In the genomic region with DNA sequence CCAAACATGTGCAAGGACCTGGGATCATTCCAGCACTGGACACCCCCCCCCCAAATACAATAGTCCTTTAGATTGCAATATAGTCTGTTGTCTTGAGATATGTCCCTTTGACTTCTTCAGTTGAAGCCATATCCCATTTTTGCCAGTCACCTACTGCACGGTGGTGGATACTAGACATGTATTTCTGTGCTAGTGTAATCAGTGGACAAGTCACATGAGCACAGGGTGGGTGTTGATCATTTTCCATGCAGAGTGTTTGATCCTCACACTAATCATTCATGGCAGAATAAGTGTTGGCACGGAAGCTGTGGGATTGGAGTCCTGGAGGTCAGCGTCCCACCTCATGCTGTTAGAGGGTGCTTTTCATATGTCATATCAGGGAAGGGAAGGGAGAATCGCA, we compare ENCODE assay signal across 25 mouse cellular contexts. TPM values are rescaled to one million over a fixed set of nuclear protein-coding genes. Genes with fewer than 3 reads are reported as not detected.
DNase-seq lines count a peak whose midpoint lies in the region; ATAC-seq lines count a peak whose summit lies in the region.
"Had no signal": no experiment of that assay in that cellular context is flagged by ENCODE, and none has a peak within 500 bp of the region (broad histone marks: within the 10 kb centered on the region; RNA-seq: fewer than 3 reads in every experiment).

No protein-coding gene starts in this region.

- H3K27me3 ChIP-seq in forebrain, embryonic 11.5 days (ENCODE audit: control insufficient read depth, insufficient read depth, low read length): no peaks in the 10 kb centered on the region
- no peaks in the 10 kb centered on the region for H3K27me3 ChIP-seq in forebrain, embryonic 13.5 days
- no peaks in the 10 kb centered on the region for H3K27me3 ChIP-seq in hindbrain, embryonic 11.5 days (ENCODE audit: control insufficient read depth, insufficient read depth, low read length)
- H3K27me3 ChIP-seq in hindbrain, embryonic 10.5 days (ENCODE audit: insufficient read depth, poor library complexity, severe bottlenecking): no peaks in the 10 kb centered on the region
- no peaks in the 10 kb centered on the region for H3K27me3 ChIP-seq in midbrain, embryonic 13.5 days
- no peaks in the 10 kb centered on the region for H3K27me3 ChIP-seq in midbrain, embryonic 14.5 days (ENCODE audit: control insufficient read depth, insufficient read depth, low read length)
- H3K27me3 ChIP-seq in hindbrain, embryonic 14.5 days (ENCODE audit: control insufficient read depth, insufficient read depth, low read length): no peaks in the 10 kb centered on the region
- H3K27me3 ChIP-seq: CH12.LX; embryonic facial prominence, embryonic 15.5 days; heart, embryonic 12.5 days; limb, embryonic 13.5 days; lung, embryonic 15.5 days had no signal

- DNase-seq in forebrain, embryonic 11.5 days (ENCODE audit: low spot score): no peak
- DNase-seq in hindbrain, embryonic 11.5 days (ENCODE audit: low spot score): no peak
- no peak for DNase-seq in hindbrain, embryonic 10.5 days (ENCODE audit: low spot score)
- no peak for DNase-seq in midbrain, embryonic 14.5 days
- DNase-seq in hindbrain, embryonic 14.5 days (ENCODE audit: low spot score): no peak
- no peak for DNase-seq in T-cell, adult 2 months (ENCODE audit: low spot score)
- DNase-seq: adrenal gland, adult 8-10 months; gastrocnemius, postnatal 36 days had no signal

- no peak overlapping the region for H3K4me2 ChIP-seq in forebrain, embryonic 11.5 days (ENCODE audit: low read depth, low read length, severe bottlenecking)
- H3K4me2 ChIP-seq in forebrain, embryonic 13.5 days: no peak overlapping the region
- no peak overlapping the region for H3K4me2 ChIP-seq in hindbrain, embryonic 11.5 days (replicated peaks; ENCODE audit: low read depth, low read length)
- H3K4me2 ChIP-seq in midbrain, embryonic 13.5 days (replicated peaks): no peak overlapping the region
- no peak overlapping the region for H3K4me2 ChIP-seq in midbrain, embryonic 14.5 days (ENCODE audit: low read length)
- no peak overlapping the region for H3K4me2 ChIP-seq in hindbrain, embryonic 14.5 days (replicated peaks)
- H3K4me2 ChIP-seq: embryonic facial prominence, embryonic 15.5 days; heart, embryonic 12.5 days; limb, embryonic 13.5 days; liver, embryonic 11.5 days; lung, embryonic 15.5 days; midbrain, embryonic 12.5 days had no signal

- no peak overlapping the region for H3K9ac ChIP-seq in forebrain, embryonic 11.5 days (ENCODE audit: low read length)
- no peak overlapping the region for H3K9ac ChIP-seq in forebrain, embryonic 13.5 days
- H3K9ac ChIP-seq in hindbrain, embryonic 11.5 days (ENCODE audit: low read depth, low read length): no peak overlapping the region
- H3K9ac ChIP-seq in midbrain, embryonic 13.5 days (replicated peaks): no peak overlapping the region
- H3K9ac ChIP-seq in midbrain, embryonic 14.5 days (replicated peaks; ENCODE audit: low read length): no peak overlapping the region
- H3K9ac ChIP-seq in hindbrain, embryonic 14.5 days: no peak overlapping the region
- H3K9ac ChIP-seq: embryonic facial prominence, embryonic 15.5 days; heart, embryonic 12.5 days; limb, embryonic 13.5 days; lung, embryonic 15.5 days; midbrain, embryonic 12.5 days had no signal

- H3K4me3 ChIP-seq in forebrain, embryonic 11.5 days (ENCODE audit: low read depth, low read length): no peak overlapping the region
- H3K4me3 ChIP-seq in forebrain, embryonic 13.5 days: no peak overlapping the region
- no peak overlapping the region for H3K4me3 ChIP-seq in hindbrain, embryonic 11.5 days (ENCODE audit: low read depth, low read length)
- H3K4me3 ChIP-seq in hindbrain, embryonic 10.5 days: no peak overlapping the region
- H3K4me3 ChIP-seq in midbrain, embryonic 13.5 days (replicated peaks): no peak overlapping the region
- no peak overlapping the region for H3K4me3 ChIP-seq in midbrain, embryonic 14.5 days (replicated peaks; ENCODE audit: low read depth, low read length)
- H3K4me3 ChIP-seq in hindbrain, embryonic 14.5 days (replicated peaks; ENCODE audit: low read length): no peak overlapping the region
- H3K4me3 ChIP-seq: embryonic facial prominence, embryonic 10.5 days; embryonic facial prominence, embryonic 15.5 days; heart, embryonic 12.5 days; layer of hippocampus, adult 2 months; left cerebral cortex, adult 2 months; limb, embryonic 13.5 days; lung, embryonic 15.5 days; midbrain, embryonic 12.5 days; myocyte had no signal

- H3K4me1 ChIP-seq in forebrain, embryonic 11.5 days (replicated peaks; ENCODE audit: control insufficient read depth, insufficient read depth, low read length): no peaks in the 10 kb centered on the region
- no peaks in the 10 kb centered on the region for H3K4me1 ChIP-seq in forebrain, embryonic 13.5 days
- H3K4me1 ChIP-seq in hindbrain, embryonic 11.5 days (replicated peaks; ENCODE audit: control insufficient read depth, insufficient read depth, low read length): no peaks in the 10 kb centered on the region
- H3K4me1 ChIP-seq in hindbrain, embryonic 10.5 days (replicated peaks): no peaks in the 10 kb centered on the region
- no peaks in the 10 kb centered on the region for H3K4me1 ChIP-seq in midbrain, embryonic 13.5 days (replicated peaks)
- no peaks in the 10 kb centered on the region for H3K4me1 ChIP-seq in midbrain, embryonic 14.5 days (ENCODE audit: control insufficient read depth, insufficient read depth, low read length)
- H3K4me1 ChIP-seq in hindbrain, embryonic 14.5 days (replicated peaks; ENCODE audit: control insufficient read depth, insufficient read depth, low read length): no peaks in the 10 kb centered on the region
- H3K4me1 ChIP-seq: embryonic facial prominence, embryonic 10.5 days; embryonic facial prominence, embryonic 15.5 days; limb, embryonic 13.5 days; lung, embryonic 15.5 days; midbrain, embryonic 12.5 days had no signal

- WGBS in forebrain, embryonic 11.5 days: 96% methylated on average over 4 of the region's 4 CpGs
- 85% methylated on average over 4 of the region's 4 CpGs for WGBS in forebrain, embryonic 13.5 days
- WGBS in hindbrain, embryonic 11.5 days: 81% methylated on average over 4 of the region's 4 CpGs
- WGBS in hindbrain, embryonic 10.5 days: 84% methylated on average over 4 of the region's 4 CpGs
- 86% methylated on average over 4 of the region's 4 CpGs for WGBS in midbrain, embryonic 13.5 days
- 89% methylated on average over 4 of the region's 4 CpGs for WGBS in midbrain, embryonic 14.5 days
- 74% methylated on average over 4 of the region's 4 CpGs for WGBS in hindbrain, embryonic 14.5 days

- H3K9me3 ChIP-seq in forebrain, embryonic 11.5 days (ENCODE audit: control insufficient read depth, low read length): no peaks in the 10 kb centered on the region
- no peaks in the 10 kb centered on the region for H3K9me3 ChIP-seq in forebrain, embryonic 13.5 days (replicated peaks)
- no peaks in the 10 kb centered on the region for H3K9me3 ChIP-seq in hindbrain, embryonic 11.5 days (ENCODE audit: control insufficient read depth, low read length)
- no peaks in the 10 kb centered on the region for H3K9me3 ChIP-seq in hindbrain, embryonic 10.5 days
- H3K9me3 ChIP-seq in midbrain, embryonic 13.5 days: no peaks in the 10 kb centered on the region
- H3K9me3 ChIP-seq in midbrain, embryonic 14.5 days (ENCODE audit: control insufficient read depth, low read length): no peaks in the 10 kb centered on the region
- no peaks in the 10 kb centered on the region for H3K9me3 ChIP-seq in hindbrain, embryonic 14.5 days (ENCODE audit: control insufficient read depth, low read length)
- H3K9me3 ChIP-seq: embryonic facial prominence, embryonic 10.5 days; embryonic facial prominence, embryonic 15.5 days; heart, embryonic 12.5 days; limb, embryonic 13.5 days; lung, embryonic 15.5 days; midbrain, embryonic 12.5 days had no signal

- no peaks in the 10 kb centered on the region for H3K36me3 ChIP-seq in forebrain, embryonic 11.5 days (ENCODE audit: control insufficient read depth, insufficient read depth, low read length)
- H3K36me3 ChIP-seq in forebrain, embryonic 13.5 days (ENCODE audit: poor library complexity, severe bottlenecking): no peaks in the 10 kb centered on the region
- H3K36me3 ChIP-seq in hindbrain, embryonic 11.5 days (ENCODE audit: control insufficient read depth, insufficient read depth, low read length): no peaks in the 10 kb centered on the region
- no peaks in the 10 kb centered on the region for H3K36me3 ChIP-seq in hindbrain, embryonic 10.5 days
- H3K36me3 ChIP-seq in midbrain, embryonic 13.5 days: no peaks in the 10 kb centered on the region
- H3K36me3 ChIP-seq in midbrain, embryonic 14.5 days (ENCODE audit: control insufficient read depth, insufficient read depth, low read length): no peaks in the 10 kb centered on the region
- no peaks in the 10 kb centered on the region for H3K36me3 ChIP-seq in hindbrain, embryonic 14.5 days (replicated peaks; ENCODE audit: control insufficient read depth, insufficient read depth)
- H3K36me3 ChIP-seq: embryonic facial prominence, embryonic 10.5 days; embryonic facial prominence, embryonic 15.5 days; heart, embryonic 12.5 days; limb, embryonic 13.5 days; lung, embryonic 15.5 days; midbrain, embryonic 12.5 days had no signal

- 0 out of 2 replicates have a peak, but pooled peaks have one; percentile 12 for ATAC-seq in forebrain, embryonic 11.5 days (replicated peaks; ENCODE audit: low FRiP score)
- ATAC-seq in forebrain, embryonic 13.5 days: no peak
- 0 out of 2 replicates have a peak, but pooled peaks have one; percentile 17 for ATAC-seq in hindbrain, embryonic 11.5 days (ENCODE audit: low FRiP score)
- ATAC-seq in midbrain, embryonic 13.5 days: peak; percentile 60
- ATAC-seq in midbrain, embryonic 14.5 days (ENCODE audit: low FRiP score, low TSS enrichment): no peak
- ATAC-seq in hindbrain, embryonic 14.5 days (ENCODE audit: low FRiP score): 0 out of 2 replicates have a peak, but pooled peaks have one; percentile 17

- no peak overlapping the region for H3K27ac ChIP-seq in forebrain, embryonic 11.5 days (ENCODE audit: low read depth, low read length)
- no peak overlapping the region for H3K27ac ChIP-seq in forebrain, embryonic 13.5 days
- no peak overlapping the region for H3K27ac ChIP-seq in hindbrain, embryonic 11.5 days (ENCODE audit: low read depth, low read length)
- no peak overlapping the region for H3K27ac ChIP-seq in hindbrain, embryonic 10.5 days
- no peak overlapping the region for H3K27ac ChIP-seq in midbrain, embryonic 13.5 days
- no peak overlapping the region for H3K27ac ChIP-seq in midbrain, embryonic 14.5 days (replicated peaks; ENCODE audit: low read depth, low read length)
- no peak overlapping the region for H3K27ac ChIP-seq in hindbrain, embryonic 14.5 days
- H3K27ac ChIP-seq: embryonic facial prominence, embryonic 10.5 days; embryonic facial prominence, embryonic 15.5 days; layer of hippocampus, adult 2 months; left cerebral cortex, adult 2 months; limb, embryonic 13.5 days; lung, embryonic 15.5 days; midbrain, embryonic 12.5 days had no signal

RNA-seq across cellular contexts. Expression of gene Mbl2, which starts 26.9 kb away (rescaled TPM):
- not detected in 2 replicates for polyA plus RNA-seq in forebrain, embryonic 11.5 days (2014; fragmentation: Nextera tagmentation; extraction: Ambion mirVana)
- not detected in 2 replicates for polyA plus RNA-seq in forebrain, embryonic 13.5 days (2015; fragmentation: Nextera tagmentation; extraction: Ambion mirVana)
- not detected in 2 replicates for polyA plus RNA-seq in hindbrain, embryonic 11.5 days (2014; fragmentation: Nextera tagmentation; extraction: Ambion mirVana)
- 0.15 TPM in 1 of 2 replicates, not detected in the other for polyA plus RNA-seq in hindbrain, embryonic 10.5 days (2016; fragmentation: Nextera tagmentation; extraction: Ambion mirVana)
- polyA plus RNA-seq in midbrain, embryonic 13.5 days (2015; fragmentation: Nextera tagmentation; extraction: Ambion mirVana): not detected in 2 replicates
- not detected in 2 replicates for polyA plus RNA-seq in midbrain, embryonic 14.5 days (2014; fragmentation: Nextera tagmentation; extraction: Ambion mirVana)
- not detected in 2 replicates for polyA plus RNA-seq in hindbrain, embryonic 14.5 days (2014; fragmentation: Nextera tagmentation; extraction: Ambion mirVana)
- polyA plus RNA-seq: C2C12; embryonic facial prominence, embryonic 10.5 days; frontal cortex, adult 2 months; heart, embryonic 12.5 days; intestine, embryonic 14.5 days; limb, embryonic 13.5 days; lung, embryonic 15.5 days; midbrain, embryonic 12.5 days; myocyte; stomach, embryonic 16.5 days had no signal

RNA-seq across cellular contexts. Expression of gene Gldc, which starts 30.6 kb away (rescaled TPM):
- 50.8 and 52.6 TPM in 2 replicates for polyA plus RNA-seq in forebrain, embryonic 11.5 days (2014; fragmentation: Nextera tagmentation; extraction: Ambion mirVana)
- 23.5 and 25.2 TPM in 2 replicates for polyA plus RNA-seq in forebrain, embryonic 13.5 days (2015; fragmentation: Nextera tagmentation; extraction: Ambion mirVana)
- 18.7 and 22.0 TPM in 2 replicates for polyA plus RNA-seq in hindbrain, embryonic 11.5 days (2014; fragmentation: Nextera tagmentation; extraction: Ambion mirVana)
- 26.9 and 27.6 TPM in 2 replicates for polyA plus RNA-seq in hindbrain, embryonic 10.5 days (2016; fragmentation: Nextera tagmentation; extraction: Ambion mirVana)
- polyA plus RNA-seq in midbrain, embryonic 13.5 days (2015; fragmentation: Nextera tagmentation; extraction: Ambion mirVana): 10.6 and 11.4 TPM in 2 replicates
- 6.9 and 7.1 TPM in 2 replicates for polyA plus RNA-seq in midbrain, embryonic 14.5 days (2014; fragmentation: Nextera tagmentation; extraction: Ambion mirVana)
- polyA plus RNA-seq in hindbrain, embryonic 14.5 days (2014; fragmentation: Nextera tagmentation; extraction: Ambion mirVana): 7.2 and 8.5 TPM in 2 replicates

Comparison
In these comparisons a context has a peak if more than half of its experiments do, and no peak if none do; other contexts are left out.
1. ATAC-seq: peak in forebrain, embryonic 11.5 days (single experiment), hindbrain, embryonic 11.5 days (single experiment), midbrain, embryonic 13.5 days (single experiment) and hindbrain, embryonic 14.5 days (single experiment); none in forebrain, embryonic 13.5 days (single experiment) and midbrain, embryonic 14.5 days (single experiment).